Mouse (Mus musculus) natural killer cell, adult 2 months (primary cell): ENCODE results near the gene Atp2a1.
A peak's percentile ranks its signal among the peaks of the same experiment; 100 is the strongest.

Experiments used
- DNase-seq, 2 experiments: peaks; one replicate each; pipeline ENCODE4 v3.0.0; 2022; ENCODE audit warnings: low spot score in 2 of 2

Atp2a1 gene

DNA sequence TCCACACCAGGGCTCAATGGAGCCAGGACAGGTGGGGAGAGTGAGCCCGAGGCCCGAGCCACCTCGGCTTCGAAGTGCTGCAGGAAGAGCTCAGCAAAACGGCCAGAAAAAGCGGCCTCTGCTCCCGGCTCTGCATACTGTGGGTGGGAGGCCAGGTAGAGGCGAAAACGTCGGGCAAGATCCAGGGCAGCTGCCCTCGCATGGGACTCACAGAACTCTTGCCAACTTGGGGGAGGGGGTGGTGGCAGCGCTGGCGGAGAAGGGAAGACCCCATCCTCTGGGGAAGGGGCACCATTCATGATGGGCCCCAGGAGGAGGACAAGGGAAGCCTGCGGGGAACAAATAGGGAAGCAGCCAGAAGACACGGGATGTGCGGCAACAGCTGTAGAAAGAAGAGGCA lies 9.8 kb upstream of the Atp2a1 start:
- DNase-seq: no peak

DNA sequence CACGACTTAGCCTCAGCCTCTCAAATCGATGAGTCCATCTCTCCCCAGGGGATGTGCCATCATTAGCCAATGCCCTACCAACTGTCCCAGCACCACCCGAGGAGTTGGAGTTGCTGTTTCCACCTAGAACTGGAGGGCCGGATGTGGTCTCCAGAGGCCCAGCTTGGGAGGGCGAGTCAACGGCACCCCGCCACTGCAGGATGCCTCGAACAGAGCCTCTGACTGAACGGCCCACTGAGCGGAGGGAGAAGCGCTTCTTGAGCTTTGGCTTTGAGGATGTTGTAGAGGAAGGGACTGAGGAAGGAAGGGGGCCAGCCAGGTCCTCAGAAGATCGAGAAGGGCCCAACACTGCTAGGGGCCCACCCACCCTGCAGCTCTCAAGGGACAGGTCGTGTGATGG lies 9.4 kb upstream of the Atp2a1 start:
- peak; percentile 71 to 79 for DNase-seq

DNA sequence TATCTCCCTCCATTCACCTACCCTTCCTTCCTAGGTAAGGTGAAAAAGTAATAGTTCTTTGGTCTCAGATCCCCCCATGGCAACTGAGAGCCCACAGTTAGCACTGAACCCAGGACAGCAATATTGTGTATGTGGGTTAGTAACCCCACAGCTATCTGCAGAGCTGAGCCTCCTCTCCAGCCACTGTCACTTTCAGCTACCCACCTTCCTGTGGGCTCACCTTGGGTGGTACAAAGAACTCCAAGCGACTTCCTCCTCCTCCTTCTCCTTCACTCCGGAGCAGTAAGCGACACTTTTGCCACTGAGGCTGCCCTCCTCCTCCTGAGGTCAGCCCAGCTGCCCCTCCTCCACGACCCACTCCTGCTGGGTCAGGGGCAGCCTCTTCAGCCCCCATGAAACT lies 8.9 kb upstream of the Atp2a1 start:
- no peak for DNase-seq

DNA sequence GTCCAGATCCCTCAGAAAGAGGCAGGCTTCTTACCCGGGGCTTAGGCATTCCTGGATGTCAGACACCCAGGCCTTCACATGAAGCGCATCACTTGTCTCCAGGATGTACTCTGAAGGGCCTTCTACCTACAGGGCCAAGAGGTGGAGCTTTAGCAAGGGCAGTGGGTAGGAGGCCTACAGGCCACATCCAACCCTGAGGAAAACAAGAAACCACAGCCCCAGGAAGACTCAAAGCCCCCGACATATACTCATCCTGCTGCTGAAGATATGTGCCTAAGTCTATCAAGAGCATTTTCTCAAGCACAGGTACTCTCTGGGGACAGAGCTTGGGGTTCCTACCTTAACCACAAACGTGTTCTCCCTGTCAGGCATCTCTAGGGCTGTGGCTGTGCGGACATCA lies 8.5 kb upstream of the Atp2a1 start:
- no peak for DNase-seq

DNA sequence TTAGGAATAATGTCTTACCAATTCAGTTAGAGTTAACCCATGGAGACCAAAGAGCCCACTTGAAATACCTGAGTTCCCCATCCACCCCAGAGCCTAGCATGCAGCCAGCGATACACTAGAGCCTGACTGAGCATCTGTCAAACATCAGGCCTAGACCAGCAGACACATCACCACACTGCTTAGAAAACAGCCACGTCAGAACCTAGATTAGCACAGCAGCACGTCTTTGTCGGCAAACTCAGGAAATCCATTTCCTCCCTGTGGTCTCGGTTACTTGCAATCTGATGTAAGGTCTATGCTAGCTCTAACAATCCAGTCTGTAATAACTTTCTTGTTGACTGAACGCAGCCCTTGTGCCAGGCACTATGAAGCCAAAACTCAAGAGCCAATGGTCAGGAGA lies 7.2 kb upstream of the Atp2a1 start:
- DNase-seq: peak; percentile 80 to 85

DNA sequence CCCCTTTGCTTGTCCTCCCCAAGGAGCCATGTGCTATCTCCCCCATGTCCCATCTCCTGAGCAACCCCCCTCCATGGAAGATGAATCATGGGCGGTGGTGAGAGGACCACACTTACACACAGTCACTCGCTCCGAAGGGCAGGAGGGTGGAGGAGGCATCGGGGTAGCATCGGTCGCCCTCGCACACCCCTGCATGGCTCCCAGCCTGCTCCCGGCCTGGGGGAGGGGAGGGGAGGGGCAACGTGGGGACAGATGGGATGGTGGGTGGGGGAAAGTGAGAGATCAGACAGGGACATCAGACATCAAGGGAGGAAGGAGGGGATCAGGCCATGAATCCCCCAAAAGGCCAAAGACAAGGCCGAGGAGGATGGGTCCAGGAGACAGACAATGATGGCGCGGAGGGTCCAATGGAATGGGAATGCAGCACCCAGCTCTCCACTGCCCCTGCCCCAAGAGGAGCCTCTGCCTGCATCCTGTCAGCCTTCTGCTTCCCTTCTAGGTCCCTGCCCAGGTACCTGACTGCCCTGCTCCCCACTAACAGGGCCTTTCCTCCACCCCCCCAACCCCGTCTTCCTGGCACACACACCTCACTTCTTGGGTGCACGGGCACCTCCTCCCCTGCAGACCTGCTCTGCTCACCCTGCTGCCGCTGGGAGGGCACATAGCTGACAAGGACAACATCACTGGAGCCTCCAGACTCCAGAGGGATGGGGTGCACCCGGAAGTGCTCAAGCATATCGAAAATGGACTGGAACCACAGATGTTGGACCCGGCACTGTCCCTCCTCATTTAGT lies 5.1 kb upstream of the Atp2a1 start:
- DNase-seq: no peak

DNA sequence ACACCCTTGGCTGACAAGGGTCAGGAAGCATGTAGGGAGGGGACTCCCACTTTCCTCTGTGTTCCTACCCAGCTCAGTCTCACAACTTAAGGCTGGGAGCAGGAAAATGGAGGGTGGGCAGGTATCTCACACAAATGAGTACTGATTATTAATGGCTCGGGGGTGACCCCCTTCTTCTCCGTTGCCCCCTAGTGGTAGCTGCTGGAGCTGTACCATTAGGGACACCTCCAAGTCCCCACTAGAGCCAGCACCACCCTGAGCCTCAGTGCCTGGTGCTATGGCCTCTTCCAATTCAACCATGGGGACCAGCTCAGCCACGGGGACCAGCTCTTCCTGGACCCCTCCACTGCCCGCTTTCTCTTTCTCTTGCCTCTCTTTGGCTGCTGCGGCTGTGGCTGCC lies 4.4 kb upstream of the Atp2a1 start:
- DNase-seq: peak; percentile 55 to 73

DNA sequence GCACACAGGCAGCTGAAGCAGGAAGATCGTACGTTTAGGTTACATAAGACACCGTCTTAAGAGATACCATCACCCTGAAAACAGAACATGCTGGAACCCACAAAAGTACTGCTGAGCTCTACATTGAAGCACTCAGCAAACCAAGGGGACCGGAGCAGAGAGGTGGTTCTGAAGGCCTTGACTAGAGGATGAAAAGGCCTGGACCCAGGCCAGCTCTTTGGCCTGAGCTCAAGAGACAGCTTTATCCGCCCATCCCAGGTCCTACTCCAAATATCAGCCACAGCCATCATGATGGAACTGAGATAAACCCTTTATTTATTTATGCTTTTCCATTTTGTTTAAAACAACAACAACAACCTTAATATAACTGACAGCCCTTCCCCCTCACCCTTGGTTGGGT lies 3.8 kb upstream of the Atp2a1 start:
- DNase-seq: no peak

DNA sequence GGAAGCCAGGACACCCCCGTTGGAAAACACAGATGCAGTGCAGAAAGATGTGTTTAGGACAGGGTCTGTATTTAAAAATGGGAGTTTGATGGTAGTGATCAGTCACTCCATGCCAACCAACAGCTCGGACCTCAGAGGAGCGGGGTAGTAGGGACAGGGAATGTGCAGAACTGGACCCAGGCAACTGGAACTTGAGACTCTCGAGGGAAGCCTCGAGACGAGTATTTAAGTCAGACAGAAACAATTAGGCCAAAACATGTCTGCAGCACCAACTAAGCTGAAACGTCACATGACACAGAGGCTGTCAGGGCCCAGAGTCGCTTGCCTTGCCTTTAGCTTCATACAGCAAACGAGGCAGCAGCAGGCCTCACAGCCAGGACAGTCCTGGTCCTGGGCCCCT lies 3.2 kb upstream of the Atp2a1 start:
- DNase-seq: no peak

DNA sequence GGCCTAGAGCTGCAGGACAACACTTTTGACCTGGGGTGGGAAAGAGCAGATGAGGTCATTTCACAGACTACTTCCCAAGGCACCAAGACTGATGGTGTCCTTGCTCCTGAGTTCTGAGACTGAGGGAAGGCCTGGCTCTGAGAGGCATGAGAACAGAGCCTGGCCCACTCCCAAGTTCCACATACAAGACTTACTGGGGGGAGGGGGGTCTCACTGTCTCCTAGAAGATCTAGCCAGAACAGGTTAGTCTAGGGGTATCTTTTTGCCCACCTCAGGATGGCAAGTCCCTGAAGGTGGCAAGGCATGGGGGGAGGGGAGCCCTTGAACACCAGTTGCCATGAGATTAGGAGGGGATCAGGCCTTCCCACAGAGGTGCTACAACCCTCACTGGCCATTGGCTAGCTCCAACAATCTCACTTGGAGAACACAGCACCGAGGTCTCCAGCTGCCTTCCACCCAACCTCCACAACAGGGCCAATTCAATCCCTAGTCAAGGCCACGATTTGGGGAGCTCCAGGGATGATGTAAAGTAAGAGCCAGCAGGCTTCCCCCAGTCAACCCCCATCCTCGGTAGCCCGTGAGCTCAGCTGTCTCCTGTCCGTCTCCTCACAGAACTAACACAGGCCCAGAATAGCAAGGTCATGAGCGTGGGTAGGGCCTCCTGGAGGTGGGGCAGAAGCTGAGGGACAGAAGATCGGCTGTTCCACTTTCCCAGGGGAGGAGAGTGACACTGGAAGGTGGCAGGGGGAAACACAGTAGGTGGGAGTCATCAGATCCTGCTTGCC lies 2.5 kb upstream of the Atp2a1 start:
- DNase-seq: no peak

DNA sequence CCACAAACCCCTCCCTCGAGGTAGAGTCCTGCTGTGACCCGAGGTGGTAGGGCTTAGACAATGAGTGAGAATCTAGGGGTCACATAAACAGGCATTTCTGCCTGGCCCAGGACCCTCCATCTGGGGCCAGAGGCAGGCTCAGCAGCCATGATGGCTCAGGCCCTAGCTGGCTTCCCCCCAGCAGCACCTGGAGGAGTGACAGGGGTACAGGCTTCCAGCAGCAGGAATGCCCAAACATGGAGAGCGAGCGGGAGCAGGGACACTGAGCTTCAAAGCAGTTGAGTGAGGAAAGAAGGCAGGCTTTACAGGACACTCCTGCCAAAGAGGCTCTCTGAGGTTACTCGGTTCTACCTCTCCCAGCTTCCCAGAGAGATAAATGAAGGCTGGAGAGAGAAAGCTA lies 1.9 kb upstream of the Atp2a1 start:
- DNase-seq: no peak

DNA sequence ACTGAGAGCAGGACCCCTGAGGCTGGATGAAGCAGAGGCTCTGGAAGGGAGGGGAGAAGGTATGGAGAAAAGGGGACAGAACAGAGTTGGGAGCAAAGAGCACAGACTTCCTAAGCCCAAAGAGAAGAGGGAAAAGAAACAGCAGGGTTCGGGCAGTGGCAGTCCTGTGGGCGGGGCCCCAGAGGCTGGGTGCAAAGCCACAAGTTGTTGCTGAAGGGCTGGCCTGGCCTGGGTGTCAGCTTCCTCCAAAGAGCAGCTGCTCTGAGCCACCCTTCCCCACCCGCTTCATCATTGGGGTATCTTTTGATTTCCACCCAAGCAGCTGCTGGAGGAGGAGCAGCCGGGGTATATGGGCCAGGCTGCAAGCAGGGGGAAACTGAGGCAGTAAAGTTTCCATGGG lies 1.2 kb upstream of the Atp2a1 start:
- DNase-seq: peak; percentile 43 to 54

DNA sequence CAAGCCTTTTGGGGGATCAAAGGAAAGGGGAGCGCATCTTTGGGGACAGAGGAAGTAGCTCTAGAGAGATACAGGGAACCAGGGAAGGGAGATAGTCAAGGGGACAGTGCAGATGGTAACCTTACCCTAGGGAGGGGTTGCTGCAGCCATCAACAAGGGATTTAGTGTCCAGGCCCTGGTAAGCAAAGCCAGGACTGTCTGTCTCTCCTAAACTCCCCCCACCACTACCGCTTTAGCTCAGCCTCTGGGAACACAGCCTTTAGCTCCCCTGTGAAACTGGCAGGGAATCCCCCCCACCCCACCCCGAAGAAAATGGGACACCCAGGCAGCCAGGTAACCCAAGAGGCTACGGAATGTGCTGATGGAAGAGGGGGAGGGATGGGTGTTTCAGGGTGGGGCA lies 639 bp upstream of the Atp2a1 start:
- no peak for DNase-seq

DNA sequence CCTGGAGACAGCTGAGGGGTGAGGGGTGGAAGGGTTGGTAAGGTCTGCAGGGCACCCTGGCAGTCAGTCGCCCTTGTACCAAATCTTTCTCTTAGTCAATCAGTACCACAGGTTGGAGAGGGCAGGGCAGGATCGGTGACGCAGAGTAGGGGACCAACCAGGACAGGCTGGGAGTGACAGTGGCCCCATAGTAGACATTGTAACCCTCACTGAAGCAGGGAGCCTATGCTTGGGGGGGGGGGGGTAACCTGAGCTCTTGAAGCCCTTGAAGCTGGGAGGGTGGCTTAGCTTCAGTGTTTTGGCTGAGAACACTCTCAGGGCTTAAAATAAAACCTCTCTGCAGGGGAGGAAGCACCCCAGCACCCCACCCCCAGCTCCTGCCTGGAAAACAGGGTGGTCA lies 1.3 kb downstream of the Atp2a1 start:
- DNase-seq: no peak

DNA sequence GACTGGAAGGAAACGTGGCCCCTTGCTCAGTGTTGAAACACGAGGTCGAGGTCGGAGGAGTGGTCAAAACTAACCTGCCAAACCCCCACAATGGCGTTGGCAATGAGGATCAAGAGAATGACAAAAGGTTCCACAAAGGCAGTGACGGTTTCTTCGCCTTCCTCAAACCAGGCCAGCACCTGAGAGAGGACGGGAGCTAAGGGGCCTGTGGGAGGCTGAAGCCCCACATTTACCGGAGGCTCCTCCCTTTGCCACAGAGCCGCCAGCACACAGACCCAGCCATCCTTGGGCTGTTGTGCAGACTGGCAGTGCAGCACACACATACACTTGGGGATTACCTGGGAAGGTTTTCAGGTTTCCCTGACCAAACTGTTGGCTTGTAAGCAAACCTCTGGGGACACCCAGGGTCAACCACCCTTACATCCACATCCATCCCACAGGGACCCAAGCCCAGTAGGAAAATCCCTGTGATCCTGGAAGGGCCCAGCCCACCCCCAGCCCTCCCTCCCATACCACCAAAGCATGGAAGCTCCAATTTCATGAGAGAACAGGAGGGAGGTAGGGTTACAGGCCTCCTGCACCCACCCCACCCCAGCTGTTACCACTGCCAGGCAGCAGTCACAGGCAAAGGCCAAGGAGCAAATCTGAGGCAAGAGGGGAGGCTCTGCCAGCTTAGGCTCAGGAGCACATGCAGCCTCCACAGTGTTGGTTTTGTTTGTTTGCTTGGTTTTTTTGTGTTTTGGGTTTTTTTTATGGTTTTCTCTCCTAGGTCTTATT lies 2.1 kb downstream of the Atp2a1 start:
- no peak for DNase-seq

DNA sequence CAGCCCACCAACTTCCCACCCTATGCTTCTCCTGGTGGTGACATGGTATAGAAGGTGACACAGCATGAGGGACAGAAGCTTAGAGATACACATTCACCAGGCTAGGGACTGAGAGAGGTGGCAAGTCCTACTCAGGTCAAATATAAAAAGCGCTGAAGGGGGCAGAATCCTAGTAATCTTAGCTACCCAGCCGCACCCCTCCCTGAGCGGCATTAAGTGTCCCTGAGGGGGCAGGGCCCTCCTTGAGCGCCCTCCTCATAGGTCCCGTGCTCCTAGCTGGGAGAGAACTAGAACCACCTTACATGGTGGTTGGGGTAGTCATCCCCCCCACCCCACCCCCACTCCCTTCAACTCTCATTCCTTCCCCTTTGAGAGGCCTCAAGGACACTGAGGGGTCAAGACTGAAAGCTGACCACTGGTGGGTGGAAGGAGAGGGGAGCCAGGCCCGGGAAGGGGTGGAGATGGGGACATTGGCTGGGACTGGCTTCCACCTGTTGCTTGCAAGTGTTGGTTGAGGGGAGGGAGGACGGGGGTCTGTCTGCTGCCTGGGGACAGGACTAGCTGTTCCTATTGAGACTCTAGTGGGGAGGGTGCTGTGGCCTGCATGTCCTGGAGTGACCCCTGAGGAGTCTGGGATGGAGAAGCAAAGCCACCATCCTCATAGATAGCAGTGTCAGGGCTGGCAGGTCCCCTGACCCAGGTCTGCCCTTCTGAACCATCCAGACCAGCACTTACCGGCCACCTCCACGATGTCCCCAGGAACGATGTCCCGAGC lies 3.9 kb downstream of the Atp2a1 start:
- DNase-seq: no peak

DNA sequence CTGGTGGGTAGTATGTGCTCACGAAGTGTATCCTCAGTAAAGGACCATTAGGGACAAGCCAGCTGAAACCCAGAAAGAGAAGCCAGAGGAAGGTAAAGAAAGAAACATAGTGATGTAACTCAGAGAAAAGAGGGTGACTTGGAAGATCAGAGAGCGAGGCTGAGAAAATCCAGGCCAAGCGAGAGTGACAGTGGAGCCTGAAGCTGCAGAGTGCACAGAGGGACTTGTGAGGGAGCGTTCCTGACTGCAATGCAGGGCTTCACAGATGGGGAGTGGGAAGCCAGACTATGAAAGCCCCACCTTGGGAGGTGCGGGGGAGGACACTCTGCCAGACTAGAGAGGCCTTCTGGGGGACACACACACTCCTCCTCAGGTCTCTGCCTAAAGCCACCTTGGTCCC lies 4.7 kb downstream of the Atp2a1 start:
- DNase-seq: no peak

DNA sequence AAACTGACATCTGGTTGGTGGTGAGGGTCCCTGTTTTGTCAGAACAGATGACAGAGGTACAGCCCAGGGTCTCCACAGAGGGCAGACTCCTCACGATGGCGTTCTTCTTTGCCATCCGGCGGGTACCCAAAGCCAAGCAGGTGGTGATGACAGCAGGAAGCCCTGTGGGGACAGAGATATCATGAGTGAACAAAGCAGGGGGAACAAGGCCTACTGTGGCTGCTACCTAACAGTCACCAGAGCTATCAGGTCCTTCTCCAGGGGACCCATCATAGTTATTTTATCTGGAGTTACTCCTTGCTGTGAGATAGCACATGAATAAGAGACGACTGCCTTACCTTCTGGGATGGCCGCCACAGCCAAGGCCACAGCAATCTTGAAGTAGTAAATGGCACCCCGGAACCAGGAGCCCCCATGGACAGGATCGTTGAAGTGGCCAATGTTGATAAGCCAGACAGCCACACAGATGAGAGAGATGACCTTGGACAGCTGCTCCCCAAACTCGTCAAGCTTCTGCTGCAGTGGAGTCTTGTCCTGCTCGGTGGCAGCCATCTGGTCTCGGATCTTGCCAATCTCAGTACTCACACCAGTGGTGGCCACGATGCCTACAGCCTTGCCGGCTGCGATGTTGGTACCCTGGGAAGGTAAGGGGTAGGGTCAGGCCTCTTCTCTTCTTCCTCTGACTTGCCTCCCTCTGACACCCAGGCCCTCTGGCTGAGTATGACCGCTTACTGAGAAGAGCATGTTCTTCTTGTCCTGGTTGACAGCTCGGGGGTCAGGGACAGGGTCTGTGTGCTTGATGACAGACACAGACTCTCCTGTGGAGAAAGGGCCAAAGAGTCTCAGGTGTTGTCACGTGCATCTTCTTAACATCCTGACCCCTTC lies 6.3 kb downstream of the Atp2a1 start:
- no peak for DNase-seq

DNA sequence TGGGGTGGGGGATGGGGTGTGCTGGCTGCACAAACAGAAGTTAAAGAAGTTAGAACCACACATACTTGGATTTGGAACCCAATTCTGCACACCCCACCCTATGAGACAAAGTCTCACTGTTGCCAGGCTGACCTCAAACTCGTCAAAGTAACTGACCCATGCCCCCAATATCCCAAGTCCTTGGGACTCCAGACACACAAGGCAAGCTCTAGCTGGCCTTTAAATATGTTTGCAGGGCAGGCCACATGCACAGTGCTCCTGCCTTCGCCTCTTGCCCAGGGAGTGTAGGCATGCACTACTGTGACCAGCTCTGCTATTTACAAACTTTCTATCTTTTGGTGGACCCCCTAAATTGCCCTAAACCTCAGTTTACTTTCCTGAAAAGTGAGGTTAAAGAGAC lies 7.7 kb downstream of the Atp2a1 start:
- no peak for DNase-seq

DNA sequence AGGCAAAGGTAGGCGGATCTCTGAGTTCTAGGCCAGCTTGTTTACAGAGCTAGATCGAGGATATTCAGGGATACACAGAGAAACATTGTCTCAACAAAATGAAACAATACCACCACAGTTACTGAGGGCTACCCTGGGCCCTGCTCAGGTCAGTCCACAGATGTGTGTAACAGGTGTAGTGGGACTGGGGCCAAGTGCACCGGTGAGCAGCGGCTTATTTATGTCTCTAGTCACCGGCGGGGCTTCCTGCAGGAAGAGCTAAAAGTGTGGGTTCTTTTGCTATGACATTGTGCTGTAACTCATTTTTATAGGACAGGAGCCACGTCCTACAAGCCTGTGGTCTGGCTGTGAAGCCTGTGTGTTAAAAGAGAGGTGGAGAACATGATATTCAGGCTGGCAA lies 9.0 kb downstream of the Atp2a1 start:
- DNase-seq: no peak

DNA sequence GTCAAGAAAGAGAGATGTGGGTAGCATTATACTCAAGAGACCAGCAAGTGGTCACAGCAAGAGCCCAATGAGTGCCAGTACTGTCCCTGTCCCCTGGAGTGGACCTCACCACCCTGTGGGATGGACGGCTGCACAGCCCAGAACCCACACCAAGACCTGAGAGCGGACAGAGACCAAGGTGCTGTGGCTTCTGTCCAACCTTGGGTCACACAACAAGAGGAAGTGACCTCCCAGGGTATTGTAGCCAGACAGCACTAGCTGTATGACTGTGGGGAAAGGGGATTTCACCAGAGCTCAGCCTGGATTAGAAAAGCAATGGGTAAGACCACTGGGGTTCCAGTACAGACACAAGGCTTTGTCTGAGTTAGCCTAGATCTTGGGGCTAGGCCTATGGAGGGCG lies 10.7 kb downstream of the Atp2a1 start:
- DNase-seq: no peak
